Mouse (Mus musculus): ENCODE data around the gene Stk24.

The Stk24 gene

DNA sequence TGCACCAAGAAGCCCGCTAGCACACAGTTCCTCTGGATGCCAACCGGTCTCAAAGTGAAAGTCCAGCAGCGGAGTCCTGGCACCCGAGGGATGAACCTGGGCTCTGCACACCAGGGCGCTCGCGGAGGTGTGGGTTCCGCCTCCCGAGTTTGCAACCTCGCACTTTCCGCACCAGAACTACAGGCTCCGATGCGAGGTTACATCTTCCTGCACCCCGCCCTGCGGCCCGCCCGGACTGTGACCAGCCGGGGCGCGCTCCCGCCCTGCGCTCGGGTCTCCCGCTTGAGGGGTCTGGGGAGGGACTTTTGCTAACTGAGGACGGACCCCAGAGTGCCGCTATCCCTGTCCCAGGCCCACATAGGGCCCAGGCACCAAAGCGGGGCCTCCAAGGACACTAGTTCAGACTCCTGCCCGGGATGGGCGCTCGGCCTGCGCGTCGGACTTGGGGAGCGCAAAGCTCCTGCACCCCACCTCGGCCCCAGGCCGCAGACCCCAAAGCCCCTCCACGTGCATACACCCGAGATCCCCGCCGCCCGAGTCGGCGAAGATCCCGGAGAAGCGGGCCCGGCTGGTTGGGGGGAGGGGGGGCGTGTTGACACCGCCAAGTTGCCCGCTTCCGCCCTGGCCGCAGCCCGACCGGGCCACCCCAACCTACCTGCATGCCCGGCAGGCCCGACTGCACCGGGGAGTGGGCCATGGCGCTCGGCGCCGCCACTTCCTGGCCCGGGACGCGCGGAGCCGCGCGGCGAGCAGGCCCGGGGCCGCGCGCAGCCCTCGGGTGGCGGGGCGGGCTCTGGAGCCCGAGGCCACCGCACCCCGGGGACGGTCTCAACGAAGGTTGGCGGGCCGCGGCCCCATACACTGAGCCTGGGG, 1.3 kb downstream of the Stk24 start:
- peak; percentile 75 to 83 for DNase-seq

- DNase-seq: no peak
Measured at GRCm38 (mm10) chr14:121376566-121376965, 3.2 kb downstream of the Stk24 start.

GRCm38 (mm10) chr14:121373901-121374300, 5.9 kb downstream of the Stk24 start:
- DNase-seq: peak in 1 of 2 experiments; percentile 21

- DNase-seq: no peak
Measured at GRCm38 (mm10) chr14:121373020-121373419, 6.8 kb downstream of the Stk24 start.

DNA sequence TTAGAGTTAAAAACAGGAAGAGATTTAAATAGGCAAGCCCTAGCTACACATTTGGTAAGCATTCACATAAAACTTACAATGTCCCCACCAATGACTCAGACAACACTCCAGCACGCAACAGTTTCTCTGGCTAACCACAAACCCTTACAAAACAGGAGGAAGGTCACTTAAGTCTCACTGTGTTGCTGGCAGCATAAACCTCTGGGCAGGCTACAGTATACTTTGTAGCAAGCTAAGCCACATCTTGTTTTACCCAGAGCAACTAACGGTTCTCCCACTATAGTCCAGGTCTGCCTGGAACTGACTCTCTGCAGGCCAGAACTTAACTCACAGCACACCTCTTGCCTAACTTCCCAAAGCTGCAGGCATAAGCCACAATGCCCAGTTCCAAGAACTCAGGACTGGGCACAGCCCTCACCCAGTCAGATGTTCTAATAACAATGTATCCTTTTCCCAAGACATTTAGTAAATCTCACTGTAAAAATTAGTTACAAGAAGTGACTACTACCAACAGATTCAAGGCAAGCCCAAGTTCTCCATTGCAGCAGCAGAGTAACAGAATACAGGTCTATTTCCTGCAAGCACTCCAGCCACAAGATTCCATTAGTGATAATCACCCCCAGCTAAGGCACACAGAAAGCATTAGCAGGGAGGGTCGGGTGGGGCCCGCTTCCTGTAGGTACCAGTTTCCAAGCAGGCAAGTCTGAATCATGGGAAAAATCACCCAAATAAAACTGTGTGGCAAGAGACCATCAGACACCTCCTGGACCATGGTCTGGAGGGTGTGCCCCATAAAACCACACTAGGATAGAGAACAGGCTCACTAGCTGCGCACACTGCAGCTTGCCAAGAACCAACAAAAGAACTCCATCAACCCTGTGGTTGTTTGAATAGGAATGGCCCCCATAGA, 7.6 kb downstream of the Stk24 start:
- no peak for DNase-seq

- no peak for DNase-seq
Measured at GRCm38 (mm10) chr14:121369385-121369784, 10.4 kb downstream of the Stk24 start.

- no peak for DNase-seq
Measured at GRCm38 (mm10) chr14:121368108-121368705, 11.6 kb downstream of the Stk24 start.

DNA sequence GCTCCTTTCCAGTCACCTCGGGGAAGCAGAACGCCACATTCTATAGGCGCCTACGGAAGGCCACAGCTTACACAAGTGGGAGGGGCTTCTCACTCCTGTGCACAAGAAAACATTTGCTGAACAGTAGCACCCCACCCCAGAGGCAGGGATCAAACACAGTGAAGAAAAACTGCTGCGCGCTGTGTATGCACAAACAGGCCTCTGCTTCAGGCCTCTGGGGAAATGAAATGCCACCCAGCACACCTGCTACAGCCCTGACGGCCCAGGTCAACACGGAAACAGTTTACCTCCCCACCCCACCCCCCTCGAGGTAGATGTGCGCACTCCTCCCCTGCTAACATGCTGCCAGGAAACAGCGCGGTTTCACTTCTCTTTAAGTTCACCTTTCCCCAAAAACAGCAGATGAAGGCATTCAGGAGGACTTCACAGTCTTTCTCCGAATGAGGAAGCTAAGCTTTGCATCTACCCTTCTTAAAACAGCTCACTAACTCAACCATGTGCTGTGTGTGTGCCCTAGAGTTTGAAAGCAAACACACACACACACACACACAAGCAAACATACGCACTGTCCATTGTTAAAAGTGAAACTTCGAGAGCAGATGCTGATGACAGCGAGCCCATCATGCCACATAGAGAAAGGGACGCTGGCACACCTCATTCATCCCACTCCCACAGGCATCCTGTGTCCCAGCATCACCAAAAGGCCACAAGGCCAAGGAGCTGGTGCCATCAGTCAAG, 13.7 kb downstream of the Stk24 start:
- DNase-seq: no peak

GRCm38 (mm10) chr14:121365390-121365789, 14.4 kb downstream of the Stk24 start:
- no peak for DNase-seq

DNA sequence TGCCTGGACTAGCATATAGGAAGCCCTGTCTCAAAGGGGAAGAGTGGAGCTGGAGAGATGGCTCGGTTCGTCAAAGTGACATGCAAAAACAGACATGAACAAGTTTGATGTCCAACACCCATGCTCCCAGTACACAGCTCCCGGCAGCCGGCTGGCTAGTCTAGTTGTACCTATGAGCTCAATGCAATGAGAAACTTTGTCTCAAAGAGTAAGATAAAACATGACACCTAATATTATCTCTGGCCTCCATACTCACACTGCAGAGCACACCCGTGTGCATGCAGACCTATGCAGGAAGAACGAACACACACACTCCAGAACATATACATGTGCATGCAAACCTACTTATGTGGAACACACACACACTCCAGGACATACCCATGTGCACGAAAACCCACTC, 15.5 kb downstream of the Stk24 start:
- DNase-seq: no peak

- peak; percentile 53 to 59 for DNase-seq
Measured at GRCm38 (mm10) chr14:121361319-121362114, 18.3 kb downstream of the Stk24 start.

GRCm38 (mm10) chr14:121359850-121360249, 20.0 kb downstream of the Stk24 start:
- DNase-seq: no peak

DNA sequence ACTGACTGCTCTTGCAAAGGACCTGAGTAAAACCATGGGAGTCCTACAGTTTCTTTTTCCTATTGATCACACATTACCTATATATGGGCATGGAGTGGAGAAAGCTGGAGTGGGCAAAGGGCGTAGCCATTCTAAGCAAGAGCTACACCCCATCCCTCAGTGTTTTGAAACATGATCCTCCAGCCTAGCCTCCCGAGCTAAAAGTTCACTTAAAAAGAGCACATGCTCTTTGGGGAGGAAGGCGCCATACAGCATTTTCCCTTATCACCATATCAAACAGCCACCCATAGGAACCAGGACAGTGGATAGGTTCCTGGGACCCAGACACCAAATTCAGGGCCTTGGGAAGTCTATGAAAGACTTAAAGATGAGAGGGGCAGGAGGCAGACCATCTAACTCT, 20.8 kb downstream of the Stk24 start:
- DNase-seq: no peak

- no peak for DNase-seq
Measured at GRCm38 (mm10) chr14:121358327-121358726, 21.5 kb downstream of the Stk24 start.

- DNase-seq: no peak
Measured at GRCm38 (mm10) chr14:121356336-121356862, 23.4 kb downstream of the Stk24 start.

DNA sequence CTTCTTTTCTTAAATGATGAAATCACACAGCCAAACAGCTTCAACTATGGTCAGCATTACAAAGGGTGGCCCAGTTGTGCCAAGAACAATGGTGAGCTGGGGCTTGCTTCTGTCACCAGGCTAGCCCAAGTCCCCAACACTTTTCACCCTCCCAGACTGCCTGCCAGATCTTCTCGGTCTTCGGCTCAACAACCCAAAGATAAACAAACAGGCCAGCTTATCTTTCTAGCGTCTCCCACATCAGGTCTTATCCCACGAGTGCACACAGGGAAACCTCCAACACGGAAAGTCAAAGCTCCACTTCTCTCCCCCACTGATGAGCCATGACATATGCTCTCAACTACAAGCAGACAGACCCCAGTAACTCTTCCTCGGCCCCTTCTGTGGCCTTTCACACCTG, 24.1 kb downstream of the Stk24 start:
- DNase-seq: no peak

DNA sequence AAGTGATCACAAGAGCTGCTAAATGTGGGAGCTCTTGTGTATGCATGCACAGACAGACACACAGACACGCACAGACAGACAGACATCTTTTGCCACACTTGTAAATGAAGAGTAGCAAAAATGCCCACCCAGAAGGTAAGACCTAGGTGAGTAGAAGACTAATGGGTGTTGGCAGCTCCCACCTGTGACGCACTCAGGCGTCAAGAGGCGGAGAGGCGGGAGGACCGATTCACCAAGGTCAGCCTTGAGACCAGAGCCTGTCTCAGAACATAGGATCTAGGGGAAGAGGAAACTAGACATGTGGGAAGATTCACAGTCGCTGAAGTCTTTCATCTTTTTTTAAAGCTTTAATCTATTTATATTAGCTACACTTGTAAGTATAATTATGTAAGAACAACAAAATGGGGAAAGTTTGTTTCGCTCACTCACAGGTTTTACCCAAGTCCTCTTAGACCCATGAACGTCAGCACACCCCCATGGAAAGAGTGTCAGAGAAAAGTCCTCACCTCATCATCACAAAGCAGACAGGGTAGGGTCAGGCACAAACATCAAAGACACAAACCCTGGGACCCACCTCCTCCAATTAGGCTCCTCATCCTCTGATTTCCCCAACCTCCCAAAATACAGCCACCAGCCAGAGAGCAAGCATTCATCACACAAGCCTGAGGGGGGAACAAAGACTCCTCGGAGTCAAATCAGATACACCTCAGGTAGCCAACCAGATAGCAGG, 26.0 kb downstream of the Stk24 start:
- DNase-seq: no peak

DNA sequence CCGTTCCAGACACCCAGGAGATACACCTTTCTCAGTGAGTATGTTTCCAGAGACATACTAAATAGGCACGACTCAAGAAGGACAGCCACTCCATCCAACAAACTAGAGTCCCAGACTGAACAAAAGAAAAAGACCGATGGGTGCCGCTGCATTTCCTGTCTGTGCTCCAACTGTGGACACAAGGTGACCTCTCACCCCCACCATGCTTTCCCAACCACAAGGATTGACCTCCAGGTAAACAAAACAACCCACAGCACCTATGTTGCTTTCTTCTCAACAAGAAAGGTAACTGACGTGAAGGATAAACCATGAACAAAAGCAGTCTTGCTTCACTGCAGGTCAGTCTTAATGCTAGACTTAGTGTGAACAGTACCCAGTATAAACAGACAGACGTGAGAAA, 27.1 kb downstream of the Stk24 start:
- DNase-seq: no peak

DNA sequence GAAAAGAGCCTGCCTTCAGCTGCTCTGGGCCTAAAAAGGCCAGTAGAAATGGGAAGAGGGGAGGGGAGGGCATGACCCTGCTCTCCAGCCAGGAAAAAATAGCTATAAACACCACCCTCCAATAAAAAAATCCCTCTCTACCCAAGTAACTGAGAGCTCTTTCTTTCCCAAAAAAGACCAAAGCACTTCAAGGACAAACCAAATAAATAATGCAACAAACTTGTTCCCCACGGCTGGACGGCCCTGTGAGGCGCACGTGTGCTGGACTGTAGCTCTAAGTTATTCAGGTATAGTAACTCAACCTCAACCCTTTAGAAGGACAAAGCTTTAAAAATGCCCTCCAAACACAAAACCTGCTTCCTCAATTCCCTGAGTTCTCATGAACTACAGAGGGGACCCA, 28.1 kb downstream of the Stk24 start:
- DNase-seq: peak in 1 of 2 experiments; percentile 18

DNA sequence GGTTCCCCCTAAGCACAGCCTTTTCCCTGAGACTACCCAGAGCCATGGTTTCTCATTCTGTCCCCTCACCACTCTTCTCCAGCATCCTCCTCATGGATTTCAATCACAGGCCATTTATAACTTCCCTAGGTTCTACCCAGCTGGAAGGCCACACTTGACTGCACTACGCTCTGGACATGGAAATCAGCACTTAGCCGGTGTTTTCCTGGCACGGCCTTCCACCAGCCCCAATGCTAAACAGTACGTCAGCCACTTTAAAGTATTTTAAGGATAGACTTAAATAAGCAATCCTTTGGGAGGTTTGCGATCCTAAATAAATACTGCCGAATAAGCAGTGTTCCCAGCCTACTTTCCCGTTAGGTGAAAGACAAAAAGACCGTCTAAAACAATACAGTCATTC, 29.8 kb downstream of the Stk24 start:
- peak in 1 of 2 experiments; percentile 16 for DNase-seq

- DNase-seq: no peak
Measured at GRCm38 (mm10) chr14:121349291-121349690, 30.5 kb downstream of the Stk24 start.
